Mouse (Mus musculus): ENCODE results near the gene Mettl17. TPM values are rescaled to one million over a fixed set of nuclear protein-coding genes. Genes with fewer than 3 reads are reported as not detected.

The Mettl17 gene
- polyA plus RNA-seq, 1 experiment from 2014 or later: 57.3 TPM

DNA sequence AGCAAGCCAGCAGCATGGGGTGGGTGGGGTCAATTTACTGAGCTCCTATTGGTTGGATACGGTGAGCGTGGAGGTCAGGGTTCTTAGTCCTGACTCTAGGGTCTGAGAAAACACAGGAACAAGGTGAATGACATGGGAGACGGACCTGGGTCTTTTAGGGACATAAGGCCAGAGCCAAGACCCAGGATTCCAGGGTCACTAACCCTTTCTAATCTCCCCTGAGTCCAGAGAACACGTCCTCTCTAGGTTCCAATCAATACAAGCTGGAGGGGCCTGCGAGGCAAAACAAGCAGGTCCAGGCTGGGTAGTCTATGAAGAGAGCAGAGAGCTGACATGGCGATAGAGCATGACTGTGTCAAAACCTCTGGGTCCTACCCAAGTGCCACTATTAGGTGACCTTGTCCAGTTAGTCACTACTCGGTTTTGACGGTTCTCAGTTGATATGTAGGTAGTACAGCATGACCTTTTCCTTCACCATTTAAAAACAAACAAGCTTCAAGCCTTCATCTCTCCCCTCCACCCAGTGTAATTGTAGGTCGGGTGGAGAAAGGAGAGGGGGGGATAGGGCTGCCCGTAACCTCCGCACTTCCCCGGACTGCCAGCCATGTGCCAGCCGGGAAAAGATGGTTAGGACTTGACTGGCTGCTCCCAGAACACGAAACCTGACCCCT, 27.9 kb downstream of the Mettl17 start:
- Histone ChIP-seq H3K9me3 (ENCODE audit: low read length) (no peaks in the 10 kb centered on the region), H3K4me3 (ENCODE audit: low read length) (peak overlapping the region; percentile 65), H3K27me3 (ENCODE audit: insufficient read depth, low read length) (no peaks in the 10 kb centered on the region), H3K4me2 (replicated peaks; ENCODE audit: low read depth, low read length) (peak overlapping the region; percentile 98), H3K9ac (replicated peaks; ENCODE audit: low read length) (peak overlapping the region; percentile 69), H3K4me1 (ENCODE audit: insufficient read depth, low read length) (peaks cover 17% of the 10 kb centered on the region), H3K27ac (ENCODE audit: low read length) (no peak overlapping the region), H3K36me3 (ENCODE audit: insufficient read depth, low read length) (no peaks in the 10 kb centered on the region)
- ATAC-seq (ENCODE audit: low FRiP score, low TSS enrichment): peak; percentile 25
- WGBS: 15% methylated on average over 14 of the region's 14 CpGs

GRCm38 (mm10) chr14:51913062-51913959, 28.7 kb downstream of the Mettl17 start:
- peak overlapping the region; percentile 98 for H3K4me2 ChIP-seq (replicated peaks; ENCODE audit: low read depth, low read length)
- H3K4me3 ChIP-seq (ENCODE audit: low read length): peak overlapping the region; percentile 65
- ATAC-seq (ENCODE audit: low FRiP score, low TSS enrichment): peak; percentile 84
- H3K9me3 ChIP-seq (ENCODE audit: low read length): no peaks in the 10 kb centered on the region
- H3K36me3 ChIP-seq (ENCODE audit: insufficient read depth, low read length): no peaks in the 10 kb centered on the region
- H3K27ac ChIP-seq (ENCODE audit: low read length): 0 out of 2 replicates have a peak overlapping the region, but pooled peaks have one; percentile 1
- H3K4me1 ChIP-seq (ENCODE audit: insufficient read depth, low read length): peaks cover 17% of the 10 kb centered on the region
- no peaks in the 10 kb centered on the region for H3K27me3 ChIP-seq (ENCODE audit: insufficient read depth, low read length)
- H3K9ac ChIP-seq (replicated peaks; ENCODE audit: low read length): peak overlapping the region; percentile 69
- under 1% methylated on average over 54 of the region's 58 CpGs for WGBS

DNA sequence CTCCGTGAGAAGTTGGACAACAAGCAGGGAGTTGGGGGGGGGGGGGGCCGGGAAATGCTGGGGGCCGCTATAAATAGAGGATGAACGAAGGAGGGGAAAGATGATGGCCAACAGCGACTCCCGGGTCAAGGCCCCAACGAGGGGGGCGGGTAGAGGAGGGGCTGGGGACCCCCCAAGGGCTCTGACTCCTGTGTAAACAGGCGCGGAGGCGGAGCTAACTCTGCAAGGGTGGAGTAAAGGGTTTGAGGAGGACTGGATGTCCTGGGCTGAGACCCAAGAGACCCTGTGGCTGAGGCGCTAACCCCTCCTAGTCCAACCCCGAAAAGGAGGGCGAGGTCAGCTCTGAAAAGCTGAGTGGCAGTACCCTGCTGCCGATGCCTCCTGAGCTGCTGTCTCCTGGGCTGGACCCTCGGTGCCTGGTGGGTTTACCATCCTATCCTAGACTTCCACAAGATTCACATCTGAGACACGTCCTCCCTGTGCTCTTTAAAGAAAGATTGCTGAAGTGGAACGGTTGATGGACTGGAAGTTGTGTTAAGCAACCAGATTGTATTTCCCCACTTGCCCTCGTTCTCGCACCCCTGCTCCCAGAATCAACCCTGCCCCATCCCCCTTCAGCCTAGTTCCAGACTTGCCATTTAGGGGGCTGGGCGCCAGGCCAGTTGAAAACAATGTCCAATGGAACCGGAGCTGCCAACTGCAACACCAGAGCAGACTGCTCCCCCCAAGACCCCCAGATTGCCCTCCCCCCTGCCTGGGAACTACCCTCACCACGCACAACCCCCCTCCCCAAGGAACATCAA, 29.5 kb downstream of the Mettl17 start, which contains the start of gene Ndrg2:
Gene Ndrg2 (minus strand): TSS at position 199 of the 803 bp plus-strand sequence.
- H3K27ac ChIP-seq (ENCODE audit: low read length): peak within 1 kb of the TSS; percentile 1; the same call in 1 of the 2 replicates
- no peaks in the 10 kb centered on the region for H3K36me3 ChIP-seq (ENCODE audit: insufficient read depth, low read length)
- peaks cover 17% of the 10 kb centered on the region for H3K4me1 ChIP-seq (ENCODE audit: insufficient read depth, low read length)
- no peaks in the 10 kb centered on the region for H3K27me3 ChIP-seq (ENCODE audit: insufficient read depth, low read length)
- H3K9ac ChIP-seq (replicated peaks; ENCODE audit: low read length): peak within 1 kb of the TSS; percentile 69
- peak within 1 kb of the TSS; percentile 98 for H3K4me2 ChIP-seq (replicated peaks; ENCODE audit: low read depth, low read length)
- WGBS: 2% methylated on average over 21 of the region's 23 CpGs
- no peaks in the 10 kb centered on the region for H3K9me3 ChIP-seq (ENCODE audit: low read length)
- peak within 1 kb of the TSS; percentile 65 for H3K4me3 ChIP-seq (ENCODE audit: low read length)
- ATAC-seq (ENCODE audit: low FRiP score, low TSS enrichment): peak; percentile 74

- Histone ChIP-seq H3K4me3 (ENCODE audit: low read length) (no peak overlapping the region), H3K9me3 (ENCODE audit: low read length) (no peaks in the 10 kb centered on the region), H3K4me1 (ENCODE audit: insufficient read depth, low read length) (peaks cover 17% of the 10 kb centered on the region), H3K9ac (replicated peaks; ENCODE audit: low read length) (no peak overlapping the region), H3K4me2 (replicated peaks; ENCODE audit: low read depth, low read length) (no peak overlapping the region), H3K27ac (ENCODE audit: low read length) (no peak overlapping the region; the same call in 1 of the 2 replicates), H3K36me3 (ENCODE audit: insufficient read depth, low read length) (no peaks in the 10 kb centered on the region), H3K27me3 (ENCODE audit: insufficient read depth, low read length) (no peaks in the 10 kb centered on the region)
- WGBS: 7% methylated on average over 3 of the region's 3 CpGs
- no peak for ATAC-seq (ENCODE audit: low FRiP score, low TSS enrichment)
Observed at GRCm38 (mm10) chr14:51915030-51915429, 30.4 kb downstream of the Mettl17 start.

DNA sequence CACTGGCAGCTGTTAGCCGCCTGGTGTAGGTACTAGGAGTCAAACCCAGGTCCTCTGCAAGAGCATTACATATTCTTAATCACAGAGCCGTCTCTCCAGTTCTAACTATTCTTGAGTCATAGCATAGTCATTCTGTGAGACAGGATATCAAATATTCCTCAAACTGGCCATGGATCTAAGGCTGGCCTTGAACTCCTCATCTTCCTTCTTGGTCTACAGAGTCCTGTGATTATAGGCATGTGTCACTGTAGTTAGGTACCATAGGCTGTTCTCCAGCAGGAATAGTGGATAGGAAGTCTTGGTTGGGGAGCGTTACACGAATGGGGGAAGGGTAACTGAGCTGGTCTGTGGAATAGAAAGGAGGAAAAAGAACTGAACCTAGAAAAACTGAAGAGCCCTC, 31.9 kb downstream of the Mettl17 start:
- Histone ChIP-seq H3K9me3 (ENCODE audit: low read length) (no peaks in the 10 kb centered on the region), H3K4me1 (ENCODE audit: insufficient read depth, low read length) (peaks cover 17% of the 10 kb centered on the region), H3K27me3 (ENCODE audit: insufficient read depth, low read length) (no peaks in the 10 kb centered on the region), H3K9ac (replicated peaks; ENCODE audit: low read length) (no peak overlapping the region), H3K27ac (ENCODE audit: low read length) (no peak overlapping the region), H3K4me3 (ENCODE audit: low read length) (no peak overlapping the region), H3K4me2 (replicated peaks; ENCODE audit: low read depth, low read length) (no peak overlapping the region), H3K36me3 (ENCODE audit: insufficient read depth, low read length) (no peaks in the 10 kb centered on the region)
- ATAC-seq (ENCODE audit: low FRiP score, low TSS enrichment): no peak
- 89% methylated on average over 4 of the region's 4 CpGs for WGBS

DNA sequence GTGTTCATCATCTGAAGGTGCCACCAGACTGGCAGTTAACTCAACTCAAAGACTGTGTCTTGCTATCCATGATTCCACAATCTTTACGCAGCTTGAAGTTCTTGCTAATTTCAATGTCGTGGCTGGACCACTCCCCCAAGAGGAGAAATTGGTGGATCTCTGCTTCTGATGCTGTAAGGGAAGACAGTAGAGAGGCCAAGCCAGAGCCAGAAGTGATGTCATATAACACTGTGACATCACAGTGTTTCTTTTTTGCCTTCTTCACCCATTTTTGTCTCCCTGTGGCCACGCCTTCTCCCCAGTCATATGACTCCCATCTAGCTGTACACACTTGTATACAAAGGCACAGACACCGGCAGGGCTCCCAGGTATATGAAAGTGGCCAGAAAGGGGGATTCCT, 33.5 kb downstream of the Mettl17 start, which contains the start of gene Tppp2:
Gene Tppp2 (plus strand): TSS at position 301 of the 400 bp plus-strand sequence.
- WGBS: 90% methylated on average over 4 of the region's 4 CpGs
- H3K4me2 ChIP-seq (replicated peaks; ENCODE audit: low read depth, low read length): no peak within 1 kb of the TSS
- no peaks in the 10 kb centered on the region for H3K27me3 ChIP-seq (ENCODE audit: insufficient read depth, low read length)
- H3K27ac ChIP-seq (ENCODE audit: low read length): no peak within 1 kb of the TSS
- H3K9me3 ChIP-seq (ENCODE audit: low read length): no peaks in the 10 kb centered on the region
- no peak within 1 kb of the TSS for H3K9ac ChIP-seq (replicated peaks; ENCODE audit: low read length)
- ATAC-seq (ENCODE audit: low FRiP score, low TSS enrichment): no peak
- peaks cover 14% of the 10 kb centered on the region; the same call in 1 of the 2 replicates for H3K4me1 ChIP-seq (ENCODE audit: insufficient read depth, low read length)
- no peak within 1 kb of the TSS for H3K4me3 ChIP-seq (ENCODE audit: low read length)
- H3K36me3 ChIP-seq (ENCODE audit: insufficient read depth, low read length): no peaks in the 10 kb centered on the region

GRCm38 (mm10) chr14:51918966-51919365, 34.3 kb downstream of the Mettl17 start:
- H3K4me2 ChIP-seq (replicated peaks; ENCODE audit: low read depth, low read length): no peak overlapping the region
- ATAC-seq (ENCODE audit: low FRiP score, low TSS enrichment): no peak
- H3K9ac ChIP-seq (replicated peaks; ENCODE audit: low read length): no peak overlapping the region
- no peaks in the 10 kb centered on the region for H3K9me3 ChIP-seq (ENCODE audit: low read length)
- no peaks in the 10 kb centered on the region for H3K27me3 ChIP-seq (ENCODE audit: insufficient read depth, low read length)
- H3K27ac ChIP-seq (ENCODE audit: low read length): no peak overlapping the region
- 87% methylated on average over 4 of the region's 4 CpGs for WGBS
- H3K36me3 ChIP-seq (ENCODE audit: insufficient read depth, low read length): no peaks in the 10 kb centered on the region
- no peak overlapping the region for H3K4me3 ChIP-seq (ENCODE audit: low read length)
- peaks cover 13% of the 10 kb centered on the region; the same call in 1 of the 2 replicates for H3K4me1 ChIP-seq (ENCODE audit: insufficient read depth, low read length)

GRCm38 (mm10) chr14:51921759-51922570, 37.3 kb downstream of the Mettl17 start:
- ATAC-seq (ENCODE audit: low FRiP score, low TSS enrichment): peak; percentile 69
- Histone ChIP-seq H3K9me3 (ENCODE audit: low read length) (no peaks in the 10 kb centered on the region), H3K9ac (replicated peaks; ENCODE audit: low read length) (no peak overlapping the region), H3K27me3 (ENCODE audit: insufficient read depth, low read length) (no peaks in the 10 kb centered on the region), H3K36me3 (ENCODE audit: insufficient read depth, low read length) (no peaks in the 10 kb centered on the region), H3K27ac (ENCODE audit: low read length) (no peak overlapping the region), H3K4me1 (ENCODE audit: insufficient read depth, low read length) (0 out of 2 replicates have a peak, but pooled peaks cover 5% of the 10 kb centered on the region), H3K4me3 (ENCODE audit: low read length) (no peak overlapping the region), H3K4me2 (replicated peaks; ENCODE audit: low read depth, low read length) (no peak overlapping the region)
- 68% methylated on average over 16 of the region's 16 CpGs for WGBS

- no peak for ATAC-seq (ENCODE audit: low FRiP score, low TSS enrichment)
- WGBS: 90% methylated on average over 7 of the region's 7 CpGs
Observed at GRCm38 (mm10) chr14:51922571-51922865, 37.9 kb downstream of the Mettl17 start, which contains the start of gene Rnase13. TSS of gene Rnase13 (minus strand) at chr14:51922773.

More at GRCm38 (mm10) chr14:51922571-51922865, 37.9 kb downstream of the Mettl17 start, which contains the start of gene Rnase13:
- Histone ChIP-seq H3K4me3 (ENCODE audit: low read length) (no peak within 1 kb of the TSS), H3K27ac (ENCODE audit: low read length) (no peak within 1 kb of the TSS), H3K36me3 (ENCODE audit: insufficient read depth, low read length) (no peaks in the 10 kb centered on the region), H3K9ac (replicated peaks; ENCODE audit: low read length) (no peak within 1 kb of the TSS), H3K4me2 (replicated peaks; ENCODE audit: low read depth, low read length) (no peak within 1 kb of the TSS), H3K9me3 (ENCODE audit: low read length) (no peaks in the 10 kb centered on the region), H3K4me1 (ENCODE audit: insufficient read depth, low read length) (0 out of 2 replicates have a peak, but pooled peaks cover 5% of the 10 kb centered on the region), H3K27me3 (ENCODE audit: insufficient read depth, low read length) (no peaks in the 10 kb centered on the region)
